ENCODE assay signal across 27 mouse cellular contexts in genomic region chr9:47070958-47071357, GRCm38 (mm10).
DNase-seq lines count a peak whose midpoint lies in the region; TF ChIP-seq lines count a peak whose summit lies in the region.
"Had no signal": no experiment of that assay in that cellular context is flagged by ENCODE, and none has a peak within 500 bp of the region (broad histone marks: within the 10 kb centered on the region; RNA-seq: fewer than 3 reads in every experiment).

No protein-coding gene starts in this region.

- no peak for TF ChIP-seq CTCF in liver, adult 2 months (IDR thresholded peaks at IDR 0.05; ENCODE audit: low read depth, low read length)

- no peaks in the 10 kb centered on the region for H3K79me2 ChIP-seq in liver, adult 2 months (ENCODE audit: control insufficient read depth, insufficient read depth, low read length)

- H3K27me3 ChIP-seq in liver, adult 2 months (ENCODE audit: control insufficient read depth, insufficient read depth, low read length): no peaks in the 10 kb centered on the region
- H3K27me3 ChIP-seq: embryonic facial prominence, embryonic 15.5 days; hindbrain, embryonic 13.5 days; midbrain, embryonic 15.5 days had no signal

- no peak for TF ChIP-seq POLR2A in liver, adult 2 months (IDR thresholded peaks at IDR 0.05; ENCODE audit: extremely low read depth, insufficient read depth, low read length)

- no peaks in the 10 kb centered on the region; the same call in 1 of the 2 replicates for H3K4me1 ChIP-seq in liver, adult 2 months (ENCODE audit: control insufficient read depth, insufficient read depth, low read length)

- H3K36me3 ChIP-seq in liver, adult 2 months (ENCODE audit: control insufficient read depth, insufficient read depth, low read length): no peaks in the 10 kb centered on the region
- H3K36me3 ChIP-seq: embryonic facial prominence, embryonic 15.5 days; heart, embryonic 12.5 days; hindbrain, embryonic 13.5 days; midbrain, embryonic 15.5 days had no signal

- no peak overlapping the region for H3K27ac ChIP-seq in liver, adult 2 months (replicated peaks; ENCODE audit: insufficient read depth, low read depth, low read length)
- H3K27ac ChIP-seq: embryonic facial prominence, embryonic 15.5 days; hindbrain, embryonic 13.5 days; liver, embryonic 14.5 days; macrophage; midbrain, embryonic 15.5 days; stomach, postnatal 0 days had no signal

- peak; percentile 91 for DNase-seq in liver, adult 2 months (ENCODE audit: extremely low read depth, low read depth, low spot score)
- no peak for DNase-seq in liver
- peak; percentile 36 for DNase-seq in fat pad, adult 2 months (ENCODE audit: extremely low read depth, low read depth, low spot score)
- DNase-seq in gonadal fat pad, adult 2 months (ENCODE audit: low read depth): peak; percentile 64
- peak; percentile 40 for DNase-seq in lung, postnatal 25 days (ENCODE audit: low spot score)
- DNase-seq in ovary, adult 18-20 months (ENCODE audit: low spot score): no peak
- DNase-seq in frontal cortex, postnatal 10 days (ENCODE audit: low spot score in 2 of 2): no peak
- DNase-seq: adrenal gland, adult 8-10 months; B cell, adult 2 months; cerebellum, adult 18-20 months; gastrocnemius, postnatal 25 days; heart, adult 18-20 months; heart, postnatal 4 days; kidney, adult 8-10 months; kidney, postnatal 10 days; layer of hippocampus, postnatal 36 days; left cerebral cortex, postnatal 4 days; right cerebral cortex, postnatal 4 days; thymus, adult 18-20 months; thymus, postnatal 25 days had no signal

- H3K4me3 ChIP-seq in liver, adult 2 months (ENCODE audit: insufficient read depth, low read depth, low read length): no peak overlapping the region
- H3K4me3 ChIP-seq: embryonic facial prominence, embryonic 15.5 days; heart, embryonic 12.5 days; hindbrain, embryonic 13.5 days; midbrain, embryonic 15.5 days had no signal

- WGBS in liver, adult 2 months: 59% methylated on average over 5 of the region's 5 CpGs

- no peak overlapping the region for H3K9ac ChIP-seq in liver, adult 2 months (ENCODE audit: low read depth, low read length)
- H3K9ac ChIP-seq: embryonic facial prominence, embryonic 15.5 days; heart, embryonic 12.5 days; hindbrain, embryonic 13.5 days; liver, embryonic 14.5 days; midbrain, embryonic 15.5 days had no signal

Comparison
In these comparisons a context has a peak if more than half of its experiments do, and no peak if none do; other contexts are left out.
1. DNase-seq: peak in liver, adult 2 months (single experiment), fat pad, adult 2 months (single experiment), gonadal fat pad, adult 2 months (single experiment) and lung, postnatal 25 days (single experiment); none in liver (single experiment), ovary, adult 18-20 months (single experiment) and frontal cortex, postnatal 10 days (0 of 2).